In the genomic region with DNA sequence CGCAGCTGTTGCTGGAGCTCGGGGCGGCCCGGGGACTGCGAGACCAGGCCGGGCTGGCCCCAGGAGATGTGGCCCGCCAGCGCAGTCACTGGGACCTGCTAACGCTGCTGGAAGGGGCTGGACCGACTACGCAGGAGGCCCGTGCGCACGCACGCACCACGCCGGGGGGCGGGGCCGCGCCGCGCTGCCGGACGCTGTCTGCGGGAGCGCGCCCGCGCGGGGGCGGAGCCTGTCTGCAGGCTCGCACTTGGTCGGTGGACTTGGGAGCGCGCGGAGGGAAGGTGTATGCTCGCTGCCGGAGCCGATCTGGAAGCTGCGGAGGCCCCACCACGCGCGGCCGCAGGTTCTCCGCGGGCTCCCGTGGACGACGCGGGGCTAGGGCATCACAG, we compare ENCODE assay signal across 8 mouse cellular contexts. TPM values are rescaled to one million over a fixed set of nuclear protein-coding genes. Genes with fewer than 3 reads are reported as not detected.
DNase-seq lines count a peak whose midpoint lies in the region; ATAC-seq lines count a peak whose summit lies in the region.

No protein-coding gene starts in this region.

- H3K27ac ChIP-seq in hindbrain, embryonic 11.5 days (ENCODE audit: low read depth, low read length) = peak overlapping the region; percentile 99

- under 1% methylated on average over 43 of the region's 50 CpGs for WGBS in hindbrain, embryonic 11.5 days

- H3K36me3 ChIP-seq in hindbrain, embryonic 11.5 days (ENCODE audit: control insufficient read depth, insufficient read depth, low read length) = no peaks in the 10 kb centered on the region

- peak overlapping the region; percentile 89 for H3K4me2 ChIP-seq in hindbrain, embryonic 11.5 days (replicated peaks; ENCODE audit: low read depth, low read length)

- peak; percentile 95 for DNase-seq in MN1 (ENCODE audit: low spot score)
- DNase-seq in cerebellum, adult 9-11 months = peak; percentile 98
- peak; percentile 94 to 98 for DNase-seq in frontal cortex, adult 2 months (ENCODE audit: extremely low spot score in 1 of 2, low spot score in 1 of 2)
- DNase-seq in hindbrain, embryonic 11.5 days (ENCODE audit: low spot score) = peak; percentile 98
- DNase-seq in layer of hippocampus, postnatal 14 days (ENCODE audit: low spot score in 2 of 2) = peak; percentile 97 to 99
- DNase-seq in lung, postnatal 10 days = peak; percentile 97
- DNase-seq in ovary, postnatal 14 days (ENCODE audit: low spot score) = peak; percentile 95
- peak; percentile 95 to 97 for DNase-seq in thymus, postnatal 10 days (ENCODE audit: low spot score in 2 of 2)

- peaks cover 27% of the 10 kb centered on the region for H3K4me1 ChIP-seq in hindbrain, embryonic 11.5 days (replicated peaks; ENCODE audit: control insufficient read depth, insufficient read depth, low read length)

- peak overlapping the region; percentile 67 for H3K4me3 ChIP-seq in hindbrain, embryonic 11.5 days (ENCODE audit: low read depth, low read length)

- H3K9me3 ChIP-seq in hindbrain, embryonic 11.5 days (ENCODE audit: control insufficient read depth, low read length) = no peaks in the 10 kb centered on the region

- peak overlapping the region; percentile 94 for H3K9ac ChIP-seq in hindbrain, embryonic 11.5 days (ENCODE audit: low read depth, low read length)

- ATAC-seq in hindbrain, embryonic 11.5 days (ENCODE audit: low FRiP score) = peak; percentile 81

- H3K27me3 ChIP-seq in hindbrain, embryonic 11.5 days (ENCODE audit: control insufficient read depth, insufficient read depth, low read length) = no peaks in the 10 kb centered on the region

RNA-seq across cellular contexts. Expression of a gene that starts 2.2 kb away (rescaled TPM):
- 2.8 and 3.4 TPM in 2 replicates for polyA plus RNA-seq in frontal cortex, adult 2 months (2012; rRNA removed)
- 3.2 and 5.9 TPM in 2 replicates for polyA plus RNA-seq in hindbrain, embryonic 11.5 days (2014; fragmentation: Nextera tagmentation; extraction: Ambion mirVana)
- 1 to 10 TPM; 3.1 to 3.5 TPM for total RNA-seq in layer of hippocampus, postnatal 14 days (2021)

RNA-seq across cellular contexts. Expression of a gene that starts 3.6 kb away (rescaled TPM):
- polyA plus RNA-seq in frontal cortex, adult 2 months (2012; rRNA removed) = 67.0 and 71.3 TPM in 2 replicates
- 16.6 and 17.3 TPM in 2 replicates for polyA plus RNA-seq in hindbrain, embryonic 11.5 days (2014; fragmentation: Nextera tagmentation; extraction: Ambion mirVana)
- total RNA-seq in layer of hippocampus, postnatal 14 days (2021) = 10 to 100 TPM; 43.5 to 52.7 TPM

RNA-seq across cellular contexts. Expression of a gene that starts 10.2 kb away (rescaled TPM):
- 2.1 TPM in 2 replicates for polyA plus RNA-seq in frontal cortex, adult 2 months (2012; rRNA removed)
- 1.7 and 2.2 TPM in 2 replicates for polyA plus RNA-seq in hindbrain, embryonic 11.5 days (2014; fragmentation: Nextera tagmentation; extraction: Ambion mirVana)
- 1 to 10 TPM; 1.2 to 1.5 TPM for total RNA-seq in layer of hippocampus, postnatal 14 days (2021)

RNA-seq across cellular contexts. Expression of a gene that starts 16.1 kb away (rescaled TPM):
- polyA plus RNA-seq in frontal cortex, adult 2 months (2012; rRNA removed) = 127 and 145 TPM in 2 replicates
- polyA plus RNA-seq in hindbrain, embryonic 11.5 days (2014; fragmentation: Nextera tagmentation; extraction: Ambion mirVana) = 175 and 182 TPM in 2 replicates
- 10 to 100 TPM; 85.7 to 92.9 TPM for total RNA-seq in layer of hippocampus, postnatal 14 days (2021)

RNA-seq across cellular contexts. Expression of a gene that starts 16.6 kb away (rescaled TPM):
- polyA plus RNA-seq in frontal cortex, adult 2 months (2012; rRNA removed) = 204 and 229 TPM in 2 replicates
- polyA plus RNA-seq in hindbrain, embryonic 11.5 days (2014; fragmentation: Nextera tagmentation; extraction: Ambion mirVana) = 73.8 and 81.2 TPM in 2 replicates
- total RNA-seq in layer of hippocampus, postnatal 14 days (2021) = 100 to 1,000 TPM; 156 to 167 TPM

Comparison
In these comparisons a context has a peak if more than half of its experiments do, and no peak if none do; other contexts are left out.
1. Peak in every context shown above with its lines: DNase-seq, ATAC-seq, H3K4me3 ChIP-seq and H3K27ac ChIP-seq.